Mouse (Mus musculus) olfactory bulb, adult 2 months (tissue): Measurements from ENCODE around the gene Ints1.

Source experiments
- CTCF ChIP-seq: fragments of 200-500 bp; IDR thresholded peaks from 2 replicates; pipeline ENCODE4 v1.5.1; 2012; ENCODE audit warnings: low read depth, mild to moderate bottlenecking, low read length, moderate library complexity; ENCODE audit not compliant: insufficient read depth
- POLR2A ChIP-seq: fragments of 200-500 bp; IDR thresholded peaks from 2 replicates; pipeline ENCODE4 v1.6.1; 2012; ENCODE audit warnings: mild to moderate bottlenecking, low read depth, low read length, moderate library complexity; ENCODE audit not compliant: insufficient read depth

- TF ChIP-seq POLR2A (no peak), CTCF (no peak)
Observed at GRCm38 (mm10) chr5:139749413-139750125, 25.9 kb downstream of the Ints1 start.
